Mouse (Mus musculus): ENCODE data around the gene Tmeff1.

The Tmeff1 gene

GRCm38 (mm10) chr4:48636831-48637230 lies 51.9 kb downstream of the Tmeff1 start:
- Histone ChIP-seq H3K4me1 (replicated peaks; ENCODE audit: low read depth, low read length) (peaks cover 18% of the 10 kb centered on the region; the same call in 1 of the 2 replicates), H3K27me3 (ENCODE audit: insufficient read depth, low read length) (no peaks in the 10 kb centered on the region), H3K36me3 (ENCODE audit: insufficient read depth, low read length) (peaks cover 95% of the 10 kb centered on the region), H3K9me3 (ENCODE audit: low read length) (no peaks in the 10 kb centered on the region), H3K4me3 (replicated peaks; ENCODE audit: low read length) (no peak overlapping the region)
- TF ChIP-seq CTCF (conservative IDR thresholded peaks at IDR 0.05; ENCODE audit: low read length) (no peak), NANOG (IDR thresholded peaks at IDR 0.05; ENCODE audit: borderline replicate concordance, low read length) (no peak), POU5F1 (IDR thresholded peaks at IDR 0.05; ENCODE audit: borderline replicate concordance, low read length) (no peak)

DNA sequence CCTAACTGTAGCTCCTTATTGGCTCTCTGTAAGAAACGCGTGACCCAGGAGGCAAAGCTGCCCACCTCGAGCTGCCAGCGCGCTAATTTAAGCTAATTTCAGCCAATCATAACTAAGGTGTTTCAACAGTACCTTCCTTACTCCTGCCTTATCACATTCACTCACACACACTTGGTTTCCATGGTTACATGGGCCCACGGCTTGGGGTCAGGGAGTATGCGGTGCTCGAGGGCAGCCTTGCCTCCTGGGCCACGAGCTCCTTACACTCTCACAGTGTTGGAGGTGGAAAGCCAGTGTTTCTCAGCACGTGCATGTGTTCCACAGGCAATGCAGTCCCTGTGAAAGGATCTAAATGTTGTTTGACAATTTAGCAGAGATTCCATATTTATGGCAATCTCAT lies 53.2 kb downstream of the Tmeff1 start:
- TF ChIP-seq POU5F1 (IDR thresholded peaks at IDR 0.05; ENCODE audit: borderline replicate concordance, low read length) (no peak), NANOG (IDR thresholded peaks at IDR 0.05; ENCODE audit: borderline replicate concordance, low read length) (no peak), CTCF (conservative IDR thresholded peaks at IDR 0.05; ENCODE audit: low read length) (no peak)

DNA sequence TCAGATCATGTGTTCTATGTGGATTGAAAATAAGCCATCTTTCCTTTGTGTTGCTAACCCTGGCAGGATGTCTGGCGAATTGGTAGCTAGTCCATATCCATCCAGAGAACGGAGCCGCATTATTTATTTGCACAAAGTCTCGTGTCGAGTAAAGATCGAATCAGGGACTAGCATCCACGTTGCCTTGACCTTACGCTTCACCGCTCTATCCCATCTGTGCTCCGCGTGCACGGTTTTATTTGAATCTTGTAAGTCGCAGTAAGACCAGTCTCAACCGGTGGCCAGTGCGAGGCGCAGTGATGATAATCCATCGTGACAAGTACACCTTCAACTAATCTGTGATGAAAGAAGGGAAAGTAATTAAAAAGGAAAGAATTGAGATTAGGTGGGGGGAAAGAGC lies 54.5 kb downstream of the Tmeff1 start:
- Histone ChIP-seq H3K4me3 (replicated peaks; ENCODE audit: low read length) (no peak overlapping the region), H3K27me3 (ENCODE audit: insufficient read depth, low read length) (no peaks in the 10 kb centered on the region), H3K4me1 (replicated peaks; ENCODE audit: low read depth, low read length) (peaks cover 15% of the 10 kb centered on the region; the same call in 1 of the 2 replicates), H3K36me3 (ENCODE audit: insufficient read depth, low read length) (peaks cover 96% of the 10 kb centered on the region), H3K9me3 (ENCODE audit: low read length) (no peaks in the 10 kb centered on the region)
- TF ChIP-seq CTCF (conservative IDR thresholded peaks at IDR 0.05; ENCODE audit: low read length) (no peak), NANOG (IDR thresholded peaks at IDR 0.05; ENCODE audit: borderline replicate concordance, low read length) (no peak), POU5F1 (IDR thresholded peaks at IDR 0.05; ENCODE audit: borderline replicate concordance, low read length) (no peak)

More for the DNA sequence above, 53.2 kb downstream of the Tmeff1 start:
- Histone ChIP-seq H3K4me3 (replicated peaks; ENCODE audit: low read length) (no peak overlapping the region), H3K9me3 (ENCODE audit: low read length) (no peaks in the 10 kb centered on the region), H3K36me3 (ENCODE audit: insufficient read depth, low read length) (peaks cover 94% of the 10 kb centered on the region), H3K4me1 (replicated peaks; ENCODE audit: low read depth, low read length) (peaks cover 18% of the 10 kb centered on the region; the same call in 1 of the 2 replicates), H3K27me3 (ENCODE audit: insufficient read depth, low read length) (no peaks in the 10 kb centered on the region)

- H3K4me1 ChIP-seq (replicated peaks; ENCODE audit: low read depth, low read length): peaks cover 20% of the 10 kb centered on the region
- H3K9me3 ChIP-seq (ENCODE audit: low read length): no peaks in the 10 kb centered on the region
- no peaks in the 10 kb centered on the region for H3K27me3 ChIP-seq (ENCODE audit: insufficient read depth, low read length)
- no peak overlapping the region for H3K4me3 ChIP-seq (replicated peaks; ENCODE audit: low read length)
- TF ChIP-seq CTCF (conservative IDR thresholded peaks at IDR 0.05; ENCODE audit: low read length) (no peak), POU5F1 (IDR thresholded peaks at IDR 0.05; ENCODE audit: borderline replicate concordance, low read length) (no peak), NANOG (IDR thresholded peaks at IDR 0.05; ENCODE audit: borderline replicate concordance, low read length) (no peak)
- H3K36me3 ChIP-seq (ENCODE audit: insufficient read depth, low read length): peaks cover 95% of the 10 kb centered on the region
Observed at GRCm38 (mm10) chr4:48643801-48644200, 58.8 kb downstream of the Tmeff1 start.

DNA sequence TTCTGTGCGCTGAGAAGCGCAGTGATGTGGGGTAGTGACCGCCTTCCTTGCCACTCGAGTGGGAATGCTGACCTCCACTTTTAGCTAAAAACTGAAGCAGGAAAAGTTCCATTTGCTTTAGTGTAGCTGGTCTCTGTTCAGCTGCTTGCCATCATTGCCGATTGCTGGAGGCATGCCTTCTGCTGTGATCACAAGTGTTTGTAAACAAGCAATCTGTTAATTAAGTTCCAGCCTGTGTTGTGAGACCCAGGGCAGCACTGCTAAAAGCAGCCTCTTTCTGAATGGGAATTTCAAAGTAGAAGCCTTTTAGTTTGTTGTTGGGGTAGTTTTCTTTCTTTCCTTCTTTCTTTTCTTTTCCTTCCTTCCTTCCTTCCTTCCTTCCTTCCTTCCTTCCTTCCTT lies 61.2 kb downstream of the Tmeff1 start:
- H3K36me3 ChIP-seq (ENCODE audit: insufficient read depth, low read length): peaks cover 92% of the 10 kb centered on the region
- H3K4me3 ChIP-seq (replicated peaks; ENCODE audit: low read length): no peak overlapping the region
- H3K9me3 ChIP-seq (ENCODE audit: low read length): no peaks in the 10 kb centered on the region
- TF ChIP-seq POU5F1 (IDR thresholded peaks at IDR 0.05; ENCODE audit: borderline replicate concordance, low read length): no peak
- TF ChIP-seq NANOG (IDR thresholded peaks at IDR 0.05; ENCODE audit: borderline replicate concordance, low read length): no peak
- no peak for TF ChIP-seq CTCF (conservative IDR thresholded peaks at IDR 0.05; ENCODE audit: low read length)
- no peaks in the 10 kb centered on the region for H3K27me3 ChIP-seq (ENCODE audit: insufficient read depth, low read length)
- H3K4me1 ChIP-seq (replicated peaks; ENCODE audit: low read depth, low read length): peaks cover 33% of the 10 kb centered on the region

GRCm38 (mm10) chr4:48650617-48651360 lies 65.8 kb downstream of the Tmeff1 start:
- Histone ChIP-seq H3K27me3 (ENCODE audit: insufficient read depth, low read length) (no peaks in the 10 kb centered on the region), H3K4me1 (replicated peaks; ENCODE audit: low read depth, low read length) (peaks cover 37% of the 10 kb centered on the region)
- TF ChIP-seq NANOG (IDR thresholded peaks at IDR 0.05; ENCODE audit: borderline replicate concordance, low read length) (no peak), CTCF (conservative IDR thresholded peaks at IDR 0.05; ENCODE audit: low read length) (no peak), POU5F1 (IDR thresholded peaks at IDR 0.05; ENCODE audit: borderline replicate concordance, low read length) (no peak)

DNA sequence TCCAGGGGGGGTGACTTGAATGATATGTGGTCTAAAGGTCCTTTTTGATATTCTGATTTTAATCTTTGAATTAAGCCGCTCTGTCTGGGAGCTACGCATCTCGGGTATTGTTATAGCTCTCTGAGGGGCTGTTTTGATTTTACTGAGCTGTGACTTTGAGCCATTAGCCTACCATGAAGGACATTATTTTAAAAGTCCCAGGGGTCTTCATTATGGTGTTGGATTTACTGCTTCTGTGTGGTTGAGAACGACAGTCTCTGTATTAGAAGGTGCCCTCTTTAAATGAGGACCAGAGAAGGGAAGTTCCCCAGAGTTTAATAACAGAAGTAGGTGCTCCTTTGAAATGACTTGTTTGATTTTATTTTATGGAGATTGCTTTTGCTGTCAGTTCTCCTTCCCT lies 69.1 kb downstream of the Tmeff1 start:
- peaks cover 94% of the 10 kb centered on the region for H3K36me3 ChIP-seq (ENCODE audit: insufficient read depth, low read length)
- H3K4me1 ChIP-seq (replicated peaks; ENCODE audit: low read depth, low read length): peaks cover 20% of the 10 kb centered on the region
- H3K4me3 ChIP-seq (replicated peaks; ENCODE audit: low read length): no peak overlapping the region
- H3K9me3 ChIP-seq (ENCODE audit: low read length): no peaks in the 10 kb centered on the region
- H3K27me3 ChIP-seq (ENCODE audit: insufficient read depth, low read length): no peaks in the 10 kb centered on the region
- TF ChIP-seq NANOG (IDR thresholded peaks at IDR 0.05; ENCODE audit: borderline replicate concordance, low read length) (no peak), CTCF (conservative IDR thresholded peaks at IDR 0.05; ENCODE audit: low read length) (no peak), POU5F1 (IDR thresholded peaks at IDR 0.05; ENCODE audit: borderline replicate concordance, low read length) (no peak)

More at GRCm38 (mm10) chr4:48650617-48651360, 65.8 kb downstream of the Tmeff1 start:
- Histone ChIP-seq H3K36me3 (ENCODE audit: insufficient read depth, low read length) (peaks cover 94% of the 10 kb centered on the region), H3K4me3 (replicated peaks; ENCODE audit: low read length) (no peak overlapping the region), H3K9me3 (ENCODE audit: low read length) (no peaks in the 10 kb centered on the region)

GRCm38 (mm10) chr4:48656530-48656929 lies 71.6 kb downstream of the Tmeff1 start:
- Histone ChIP-seq H3K27me3 (ENCODE audit: insufficient read depth, low read length) (no peaks in the 10 kb centered on the region), H3K36me3 (ENCODE audit: insufficient read depth, low read length) (peaks cover 96% of the 10 kb centered on the region), H3K4me3 (replicated peaks; ENCODE audit: low read length) (no peak overlapping the region), H3K4me1 (replicated peaks; ENCODE audit: low read depth, low read length) (peaks cover 8% of the 10 kb centered on the region), H3K9me3 (ENCODE audit: low read length) (no peaks in the 10 kb centered on the region)
- TF ChIP-seq NANOG (IDR thresholded peaks at IDR 0.05; ENCODE audit: borderline replicate concordance, low read length) (no peak), CTCF (conservative IDR thresholded peaks at IDR 0.05; ENCODE audit: low read length) (no peak), POU5F1 (IDR thresholded peaks at IDR 0.05; ENCODE audit: borderline replicate concordance, low read length) (no peak)
